Mouse (Mus musculus) neural tube, embryonic 13.5 days (tissue): ENCODE measurements around the gene Ccne1. TPM values are rescaled to one million over a fixed set of nuclear protein-coding genes. Genes with fewer than 3 reads are reported as not detected.
A peak's percentile ranks its signal among the peaks of the same experiment; 100 is the strongest.

ENCODE experiments used
- ATAC-seq: fragments of 200-750 bp; cut with Nextera tagmentation; 2 replicates; pipeline ENCODE4 v1.8.0; 2017; ENCODE audit warnings: low read depth, mild to moderate bottlenecking, moderate TSS enrichment, moderate library complexity
- H3K27ac ChIP-seq: fragments of 300-500 bp; sonication (generic); replicated peaks from 2 replicates; pipeline ENCODE4 v1.5.1; 2015; ENCODE audit warnings: moderate library complexity, mild to moderate bottlenecking, inconsistent platforms
- H3K27me3 ChIP-seq: fragments of 300-500 bp; sonication (generic); 2 replicates; pipeline ENCODE4 v1.6.1; 2015; ENCODE audit warnings: mild to moderate bottlenecking, inconsistent platforms
- H3K36me3 ChIP-seq: fragments of 300-500 bp; sonication (generic); 2 replicates; pipeline ENCODE4 v1.6.1; 2015; ENCODE audit warnings: mild to moderate bottlenecking, inconsistent platforms
- H3K4me1 ChIP-seq: fragments of 300-500 bp; sonication (generic); replicated peaks from 2 replicates; pipeline ENCODE4 v1.6.1; 2015; ENCODE audit warnings: inconsistent platforms
- H3K4me2 ChIP-seq: fragments of 300-500 bp; sonication (generic); 2 replicates; pipeline ENCODE4 v1.6.1; 2015; ENCODE audit warnings: inconsistent platforms, mild to moderate bottlenecking, moderate library complexity
- H3K4me3 ChIP-seq: fragments of 300-500 bp; sonication (generic); 2 replicates; pipeline ENCODE4 v1.5.1; 2015; ENCODE audit warnings: mild to moderate bottlenecking, inconsistent platforms
- H3K9ac ChIP-seq: fragments of 300-500 bp; sonication (generic); 2 replicates; pipeline ENCODE4 v1.6.1; 2015; ENCODE audit warnings: moderate library complexity, mild to moderate bottlenecking, inconsistent platforms
- H3K9me3 ChIP-seq: fragments of 300-500 bp; sonication (generic); 2 replicates; pipeline ENCODE4 v1.6.1; 2016; ENCODE audit warnings: inconsistent platforms
- WGBS: fragments of 180-500 bp; shearing (Covaris S2); methylation state at CpG from one replicate; pipeline ENCODE4 v1.1.7; 2015; 5-methylcytosine and 5-hydroxymethylcytosine counted together
- polyA plus RNA-seq: library from polyadenylated mRNA; unstranded; fragments of >200 nt; fragmentation: Nextera tagmentation; extraction: Ambion mirVana; gene quantifications from 2 replicates; pipeline ENCODE4 v1.2.1, GENCODE M21; 2015

The Ccne1 gene
- 18.1 and 18.2 TPM in 2 replicates for polyA plus RNA-seq

- peaks cover 17% of the 10 kb centered on the region for H3K4me1 ChIP-seq
- ATAC-seq = peak; percentile 95
- H3K4me2 ChIP-seq = peak within 1 kb of the TSS; percentile 88
- H3K27ac ChIP-seq = no peak within 1 kb of the TSS
- H3K4me3 ChIP-seq = peak within 1 kb of the TSS; percentile 76
- 0 out of 2 replicates have a peak, but pooled peaks cover under 1% of the 10 kb centered on the region for H3K36me3 ChIP-seq
- H3K9ac ChIP-seq = peak within 1 kb of the TSS; percentile 81
- H3K9me3 ChIP-seq = no peaks in the 10 kb centered on the region
- WGBS = under 1% methylated on average over 68 of the region's 102 CpGs
- H3K27me3 ChIP-seq = peaks cover 4% of the 10 kb centered on the region; the same call in 1 of the 2 replicates
Measured at GRCm38 (mm10) chr7:38107371-38108259, at the start of gene Ccne1. Gene Ccne1 (minus strand): TSS chr7:38107534.

GRCm38 (mm10) chr7:38155829-38156228 lies 48.5 kb upstream of the Ccne1 start:
- H3K27ac ChIP-seq = no peak overlapping the region
- no peak overlapping the region for H3K9ac ChIP-seq
- no peak for ATAC-seq
- WGBS = 87% methylated on average over 5 of the region's 5 CpGs
- H3K4me2 ChIP-seq = no peak overlapping the region
- H3K4me3 ChIP-seq = no peak overlapping the region
- H3K9me3 ChIP-seq = no peaks in the 10 kb centered on the region
- H3K36me3 ChIP-seq = no peaks in the 10 kb centered on the region
- H3K27me3 ChIP-seq = no peaks in the 10 kb centered on the region
- H3K4me1 ChIP-seq = 0 out of 2 replicates have a peak, but pooled peaks cover 2% of the 10 kb centered on the region

DNA sequence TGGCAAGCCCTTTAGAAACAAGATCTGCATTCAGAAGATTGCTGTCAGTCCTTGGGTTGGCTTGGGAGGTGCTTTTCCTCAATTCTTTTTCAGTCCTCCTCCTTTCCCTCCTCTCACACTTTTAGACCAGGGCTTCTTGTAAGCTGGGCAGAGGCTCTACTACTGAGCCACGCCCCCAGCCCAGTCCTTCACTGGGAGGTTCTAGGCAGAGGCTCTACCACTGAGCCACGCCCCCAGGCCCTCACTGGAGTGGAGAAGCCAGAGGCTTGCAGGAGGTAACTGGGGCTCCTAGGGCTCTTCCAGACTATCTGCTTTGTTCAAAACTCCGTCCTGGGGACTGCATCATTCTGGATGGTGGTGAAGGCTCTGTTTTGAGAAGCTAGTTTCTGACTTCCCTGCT lies 45.2 kb upstream of the Ccne1 start:
- Histone ChIP-seq H3K27ac (no peak overlapping the region), H3K27me3 (no peaks in the 10 kb centered on the region), H3K9ac (no peak overlapping the region), H3K4me2 (no peak overlapping the region), H3K4me1 (0 out of 2 replicates have a peak, but pooled peaks cover 5% of the 10 kb centered on the region), H3K9me3 (no peaks in the 10 kb centered on the region), H3K4me3 (no peak overlapping the region), H3K36me3 (no peaks in the 10 kb centered on the region)
- 81% methylated on average over 3 of the region's 3 CpGs for WGBS
- no peak for ATAC-seq

GRCm38 (mm10) chr7:38151706-38152312 lies 44.5 kb upstream of the Ccne1 start:
- Histone ChIP-seq H3K4me2 (no peak overlapping the region), H3K9me3 (peaks cover 3% of the 10 kb centered on the region; the same call in 1 of the 2 replicates), H3K4me1 (0 out of 2 replicates have a peak, but pooled peaks cover 5% of the 10 kb centered on the region), H3K27ac (no peak overlapping the region), H3K36me3 (no peaks in the 10 kb centered on the region), H3K9ac (no peak overlapping the region), H3K27me3 (no peaks in the 10 kb centered on the region), H3K4me3 (no peak overlapping the region)
- WGBS = 67% methylated on average over 14 of the region's 14 CpGs
- no peak for ATAC-seq

- Histone ChIP-seq H3K4me3 (no peak overlapping the region), H3K9me3 (peaks cover 3% of the 10 kb centered on the region; the same call in 1 of the 2 replicates), H3K27ac (no peak overlapping the region), H3K4me1 (0 out of 2 replicates have a peak, but pooled peaks cover 5% of the 10 kb centered on the region), H3K27me3 (no peaks in the 10 kb centered on the region), H3K36me3 (no peaks in the 10 kb centered on the region), H3K4me2 (no peak overlapping the region), H3K9ac (no peak overlapping the region)
- ATAC-seq = no peak
- WGBS = 89% methylated on average over 6 of the region's 6 CpGs
Measured at GRCm38 (mm10) chr7:38147477-38147876, 40.1 kb upstream of the Ccne1 start.

- Histone ChIP-seq H3K9me3 (no peaks in the 10 kb centered on the region), H3K4me1 (no peaks in the 10 kb centered on the region), H3K36me3 (no peaks in the 10 kb centered on the region), H3K27ac (no peak overlapping the region), H3K4me3 (no peak overlapping the region), H3K27me3 (no peaks in the 10 kb centered on the region), H3K4me2 (no peak overlapping the region), H3K9ac (no peak overlapping the region)
- WGBS = 68% methylated on average over 13 of the region's 13 CpGs
- peak; percentile 81; the same call in 1 of the 2 replicates for ATAC-seq
Measured at GRCm38 (mm10) chr7:38141747-38142545, 34.6 kb upstream of the Ccne1 start.

GRCm38 (mm10) chr7:38140324-38140723 lies 33.0 kb upstream of the Ccne1 start:
- Histone ChIP-seq H3K27me3 (no peaks in the 10 kb centered on the region), H3K4me1 (no peaks in the 10 kb centered on the region), H3K4me2 (no peak overlapping the region), H3K36me3 (no peaks in the 10 kb centered on the region), H3K9me3 (no peaks in the 10 kb centered on the region), H3K4me3 (no peak overlapping the region), H3K9ac (no peak overlapping the region), H3K27ac (no peak overlapping the region)
- no peak for ATAC-seq
- WGBS = 59% methylated on average over 9 of the region's 9 CpGs

GRCm38 (mm10) chr7:38134471-38134870 lies 27.1 kb upstream of the Ccne1 start:
- Histone ChIP-seq H3K4me1 (peaks cover 14% of the 10 kb centered on the region), H3K9ac (no peak overlapping the region), H3K36me3 (no peaks in the 10 kb centered on the region), H3K9me3 (no peaks in the 10 kb centered on the region), H3K27ac (no peak overlapping the region), H3K27me3 (no peaks in the 10 kb centered on the region), H3K4me2 (no peak overlapping the region), H3K4me3 (no peak overlapping the region)
- no peak for ATAC-seq
- 88% methylated on average over 5 of the region's 5 CpGs for WGBS

DNA sequence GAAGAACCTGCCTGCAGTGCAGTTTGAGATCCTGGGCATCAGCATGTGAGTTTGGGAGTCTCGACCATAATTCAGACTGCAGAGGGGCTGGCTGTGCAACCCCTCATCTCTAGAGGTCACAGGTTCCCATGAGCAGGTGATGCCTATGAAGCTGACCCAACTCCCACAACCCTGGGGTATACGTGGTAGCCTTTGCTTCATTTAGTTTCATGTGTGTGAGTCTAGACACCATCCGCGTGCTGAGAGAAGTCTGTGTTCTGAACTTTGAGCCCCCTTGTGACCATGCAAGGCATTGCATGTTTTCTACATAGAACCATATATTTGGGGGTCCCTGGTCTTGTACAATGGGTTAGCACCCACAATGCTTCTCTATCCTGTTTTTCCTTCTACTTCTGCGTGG lies 23.9 kb upstream of the Ccne1 start:
- 34% methylated on average over 5 of the region's 5 CpGs for WGBS
- no peak overlapping the region for H3K27ac ChIP-seq
- H3K9me3 ChIP-seq = no peaks in the 10 kb centered on the region
- H3K36me3 ChIP-seq = no peaks in the 10 kb centered on the region
- no peak overlapping the region for H3K4me2 ChIP-seq
- no peak overlapping the region for H3K4me3 ChIP-seq
- H3K9ac ChIP-seq = no peak overlapping the region
- H3K4me1 ChIP-seq = peaks cover 16% of the 10 kb centered on the region
- ATAC-seq = 0 out of 2 replicates have a peak, but pooled peaks have one; percentile 44
- H3K27me3 ChIP-seq = no peaks in the 10 kb centered on the region

DNA sequence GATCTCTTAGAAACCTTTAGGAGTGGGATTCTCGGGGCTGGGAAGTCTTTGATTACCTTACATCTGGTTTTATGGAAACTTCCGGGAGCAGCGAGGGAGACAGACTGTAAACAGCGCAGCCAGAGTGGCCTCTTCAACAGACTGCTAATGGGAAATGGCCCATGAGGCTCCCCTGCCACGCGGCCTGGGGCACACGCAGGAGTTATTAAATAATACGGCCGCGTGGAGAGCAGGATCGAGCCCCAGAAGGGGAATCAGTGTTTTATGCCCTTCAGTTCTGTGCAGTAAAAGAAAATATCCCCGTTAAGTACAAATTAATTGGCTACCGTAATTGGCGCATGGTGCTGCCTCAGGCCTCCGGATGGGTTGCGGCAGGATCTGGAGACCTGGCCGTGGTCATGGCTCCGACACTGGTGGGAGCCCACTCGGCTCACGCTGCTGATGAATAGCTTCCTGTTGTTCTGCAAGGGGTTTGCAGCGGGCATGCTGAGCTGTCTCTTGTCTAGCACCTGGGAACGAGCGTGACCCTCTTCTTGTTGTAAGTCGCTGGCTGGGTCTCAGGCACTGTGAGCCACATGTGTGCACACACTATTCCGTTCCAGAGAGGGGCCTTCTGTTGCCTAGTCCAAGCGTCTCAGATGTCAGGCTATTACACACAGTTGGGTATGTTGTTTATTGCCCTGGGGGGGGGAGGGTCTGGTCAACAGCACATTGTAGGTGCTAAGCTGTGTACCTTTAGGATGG lies 22.8 kb upstream of the Ccne1 start:
- Histone ChIP-seq H3K9ac (no peak overlapping the region), H3K4me1 (peaks cover 16% of the 10 kb centered on the region), H3K36me3 (no peaks in the 10 kb centered on the region), H3K27me3 (no peaks in the 10 kb centered on the region), H3K4me2 (no peak overlapping the region; the same call in 1 of the 2 replicates), H3K9me3 (no peaks in the 10 kb centered on the region), H3K27ac (0 out of 2 replicates have a peak overlapping the region, but pooled peaks have one; percentile 1), H3K4me3 (no peak overlapping the region)
- WGBS = 29% methylated on average over 26 of the region's 26 CpGs
- peak; percentile 63; the same call in 1 of the 2 replicates for ATAC-seq

DNA sequence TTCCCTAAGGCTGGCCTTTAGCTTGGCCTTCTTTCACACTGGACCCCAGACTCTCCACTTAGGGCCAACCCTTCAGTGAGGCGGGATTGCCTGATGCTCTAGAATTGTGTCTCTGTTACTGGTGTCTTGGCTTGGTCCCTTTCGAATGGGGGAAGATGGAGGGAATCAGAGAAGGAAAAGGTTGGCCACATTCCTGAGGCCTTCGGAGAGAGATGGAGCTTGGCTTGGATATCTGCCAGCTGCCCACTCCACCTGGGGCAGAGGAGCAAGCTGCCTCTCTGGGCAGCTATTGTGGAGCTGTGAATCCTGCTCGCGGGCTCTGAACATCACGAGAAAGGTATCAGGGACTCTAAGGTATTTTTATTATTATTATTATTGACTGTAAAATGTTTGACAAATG lies 22.2 kb upstream of the Ccne1 start:
- H3K9ac ChIP-seq = no peak overlapping the region
- H3K4me2 ChIP-seq = no peak overlapping the region
- WGBS = 61% methylated on average over 6 of the region's 6 CpGs
- H3K9me3 ChIP-seq = no peaks in the 10 kb centered on the region
- H3K4me1 ChIP-seq = peaks cover 16% of the 10 kb centered on the region
- no peaks in the 10 kb centered on the region for H3K36me3 ChIP-seq
- H3K27ac ChIP-seq = no peak overlapping the region
- H3K27me3 ChIP-seq = no peaks in the 10 kb centered on the region
- no peak overlapping the region for H3K4me3 ChIP-seq
- no peak for ATAC-seq
